In the genomic region with DNA sequence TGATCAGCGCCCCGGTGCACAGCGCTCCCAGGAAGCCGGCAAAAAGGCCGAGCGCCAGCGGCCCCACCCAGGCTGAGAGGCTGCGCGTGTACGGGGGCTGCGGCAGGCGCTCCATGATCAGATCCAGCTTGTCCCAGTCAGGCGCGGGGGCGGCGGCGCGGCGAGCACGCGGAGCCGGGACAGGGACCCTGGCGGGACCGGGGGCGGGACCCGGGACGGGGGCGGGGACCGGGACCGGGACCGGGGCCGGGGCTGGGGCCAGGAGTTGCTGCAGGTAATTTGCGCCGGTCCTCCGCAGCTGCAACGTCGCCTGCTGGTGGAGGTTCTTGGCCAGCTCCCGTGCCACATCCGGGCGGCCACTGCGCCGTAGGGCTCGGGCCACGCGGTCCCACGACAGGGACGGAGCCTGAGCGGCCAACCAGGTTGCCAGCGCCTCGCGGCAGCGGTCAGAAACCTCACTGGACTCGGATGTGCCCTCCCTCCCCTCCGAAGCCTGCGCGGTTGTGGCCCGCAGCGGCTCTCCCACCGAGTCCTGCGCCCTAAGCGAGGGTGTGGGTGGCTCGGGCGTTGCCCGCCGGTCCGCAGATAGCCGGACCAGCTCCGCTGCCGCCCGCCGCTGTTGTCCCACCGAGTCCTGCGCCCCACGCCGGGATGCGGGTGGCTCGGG, we compare ENCODE assay signal across 10 mouse cellular contexts. TPM values are rescaled to one million over a fixed set of nuclear protein-coding genes. Genes with fewer than 3 reads are reported as not detected.
DNase-seq lines count a peak whose midpoint lies in the region; ATAC-seq lines count a peak whose summit lies in the region.
"Had no signal": no experiment of that assay in that cellular context is flagged by ENCODE, and none has a peak within 500 bp of the region (broad histone marks: within the 10 kb centered on the region; RNA-seq: fewer than 3 reads in every experiment).

No protein-coding gene starts in this region.

- peaks cover 96% of the 10 kb centered on the region for H3K27me3 ChIP-seq in forebrain, embryonic 10.5 days (ENCODE audit: poor library complexity, severe bottlenecking)
- peaks cover 96% of the 10 kb centered on the region for H3K27me3 ChIP-seq in limb, embryonic 10.5 days (ENCODE audit: low read depth, poor library complexity, severe bottlenecking)
- H3K27me3 ChIP-seq in midbrain, embryonic 16.5 days (ENCODE audit: control insufficient read depth, insufficient read depth, low read depth, low read length): peaks cover 53% of the 10 kb centered on the region

- peak overlapping the region; percentile 72 for H3K9ac ChIP-seq in midbrain, embryonic 16.5 days (ENCODE audit: low read depth, low read length)

- peak; percentile 26 for DNase-seq in ovary, adult 18-20 months (ENCODE audit: low spot score)
- DNase-seq in ovary, postnatal 10 days (ENCODE audit: low spot score): no peak
- peak; percentile 62 for DNase-seq in forebrain, embryonic 10.5 days (ENCODE audit: extremely low spot score, low spot score)
- peak; percentile 24 for DNase-seq in heart, postnatal 25 days (ENCODE audit: low spot score)
- DNase-seq in limb, embryonic 10.5 days (ENCODE audit: low spot score): peak; percentile 76
- DNase-seq in urinary bladder, postnatal 25 days (ENCODE audit: low spot score): peak; percentile 51
- DNase-seq in cerebellum, adult 11-12 months: no peak

- peak overlapping the region; percentile 100 for H3K4me2 ChIP-seq in midbrain, embryonic 16.5 days (ENCODE audit: low read length)

- peaks cover 33% of the 10 kb centered on the region for H3K4me1 ChIP-seq in forebrain, embryonic 10.5 days
- peaks cover 37% of the 10 kb centered on the region for H3K4me1 ChIP-seq in limb, embryonic 10.5 days
- peaks cover 11% of the 10 kb centered on the region for H3K4me1 ChIP-seq in midbrain, embryonic 16.5 days (ENCODE audit: control insufficient read depth, insufficient read depth, low read length)

- intact Hi-C loops in heart, postnatal 25 days (cut with DNase I): no loop called here

- H3K36me3 ChIP-seq in forebrain, embryonic 10.5 days (replicated peaks): peaks cover 20% of the 10 kb centered on the region
- H3K36me3 ChIP-seq in limb, embryonic 10.5 days: peaks cover 26% of the 10 kb centered on the region
- no peaks in the 10 kb centered on the region for H3K36me3 ChIP-seq in midbrain, embryonic 16.5 days (ENCODE audit: control insufficient read depth, insufficient read depth, low read length)

- WGBS in forebrain, embryonic 10.5 days: under 1% methylated on average over 77 of the region's 77 CpGs
- whole genome bisulfite sequencing in limb, embryonic 10.5 days: under 1% methylated on average over 77 of the region's 77 CpGs
- under 1% methylated on average over 53 of the region's 77 CpGs for WGBS in midbrain, embryonic 16.5 days

- H3K9me3 ChIP-seq in forebrain, embryonic 10.5 days: no peaks in the 10 kb centered on the region
- no peaks in the 10 kb centered on the region for H3K9me3 ChIP-seq in limb, embryonic 10.5 days (replicated peaks)
- H3K9me3 ChIP-seq in midbrain, embryonic 16.5 days (replicated peaks; ENCODE audit: control insufficient read depth, low read length, poor library complexity, severe bottlenecking): no peaks in the 10 kb centered on the region

- peak overlapping the region; percentile 79 for H3K27ac ChIP-seq in forebrain, embryonic 10.5 days
- H3K27ac ChIP-seq in limb, embryonic 10.5 days: peak overlapping the region; percentile 80
- no peak overlapping the region for H3K27ac ChIP-seq in midbrain, embryonic 16.5 days (ENCODE audit: low read length)

- peak overlapping the region; percentile 54 for H3K4me3 ChIP-seq in forebrain, embryonic 10.5 days
- peak overlapping the region; percentile 67 for H3K4me3 ChIP-seq in limb, embryonic 10.5 days
- H3K4me3 ChIP-seq in midbrain, embryonic 16.5 days (ENCODE audit: low read depth, low read length): peak overlapping the region; percentile 56

- peak; percentile 58; the same call in 1 of the 2 replicates for ATAC-seq in midbrain, embryonic 16.5 days

RNA-seq across cellular contexts. Expression of gene Gm47841, which starts 0.5 kb away (rescaled TPM):
- polyA plus RNA-seq in forebrain, embryonic 10.5 days (2016; fragmentation: Nextera tagmentation; extraction: Ambion mirVana): not detected in 2 replicates
- not detected for total RNA-seq in heart, postnatal 25 days (2021)
- not detected in 2 replicates for polyA plus RNA-seq in limb, embryonic 10.5 days (2016; fragmentation: Nextera tagmentation; extraction: Ambion mirVana)
- not detected in 2 replicates for polyA plus RNA-seq in midbrain, embryonic 16.5 days (2015; fragmentation: Nextera tagmentation; extraction: Ambion mirVana)
- total RNA-seq: left cerebral cortex, adult 8-10 months had no signal
- polyA plus RNA-seq: brain, embryonic 14.5 days had no signal

RNA-seq across cellular contexts. Expression of gene Fignl2, which starts 31.7 kb away (rescaled TPM):
- 0.80 and 0.82 TPM in 2 replicates for polyA plus RNA-seq in forebrain, embryonic 10.5 days (2016; fragmentation: Nextera tagmentation; extraction: Ambion mirVana)
- total RNA-seq in heart, postnatal 25 days (2021): 1 to 10 TPM; 1.3 to 1.4 TPM
- polyA plus RNA-seq in limb, embryonic 10.5 days (2016; fragmentation: Nextera tagmentation; extraction: Ambion mirVana): 0.98 and 1.9 TPM in 2 replicates
- 0.04 TPM in 1 of 2 replicates, not detected in the other for polyA plus RNA-seq in midbrain, embryonic 16.5 days (2015; fragmentation: Nextera tagmentation; extraction: Ambion mirVana)

Comparison
In these comparisons a context has a peak if more than half of its experiments do, and no peak if none do; other contexts are left out.
1. DNase-seq: peak in ovary, adult 18-20 months (single experiment), forebrain, embryonic 10.5 days (single experiment), heart, postnatal 25 days (single experiment), limb, embryonic 10.5 days (single experiment) and urinary bladder, postnatal 25 days (single experiment); none in ovary, postnatal 10 days (single experiment) and cerebellum, adult 11-12 months (single experiment).
2. Peak in every context shown above with its lines, with median percentiles within 50 percentile points of each other: H3K4me3 ChIP-seq.